Mouse (Mus musculus) hindbrain, embryonic 15.5 days (tissue): Measurements from ENCODE around the gene Hadhb. TPM values are rescaled to one million over a fixed set of nuclear protein-coding genes. Genes with fewer than 3 reads are reported as not detected.
A peak's percentile ranks its signal among the peaks of the same experiment; 100 is the strongest.

Experiments
- ATAC-seq: fragments of 200-750 bp; cut with Nextera tagmentation; 2 replicates; pipeline ENCODE4 v1.8.0; 2017; ENCODE audit warnings: low read depth, moderate number of reproducible peaks, moderate TSS enrichment; ENCODE audit not compliant: low FRiP score
- H3K27ac ChIP-seq: fragments of 300-500 bp; sonication (generic); replicated peaks from 2 replicates; pipeline ENCODE4 v1.5.1; 2015; ENCODE audit warnings: mild to moderate bottlenecking, inconsistent platforms
- H3K27me3 ChIP-seq: fragments of 300-500 bp; sonication (generic); 2 replicates; pipeline ENCODE4 v1.6.1; 2015; ENCODE audit warnings: control low read depth, inconsistent platforms
- H3K36me3 ChIP-seq: fragments of 300-500 bp; sonication (generic); 2 replicates; pipeline ENCODE4 v1.6.1; 2015; ENCODE audit warnings: control low read depth, inconsistent platforms
- H3K4me1 ChIP-seq: fragments of 300-500 bp; sonication (generic); replicated peaks from 2 replicates; pipeline ENCODE4 v1.6.1; 2015; ENCODE audit warnings: control low read depth, inconsistent platforms
- H3K4me2 ChIP-seq: fragments of 300-500 bp; sonication (generic); 2 replicates; pipeline ENCODE4 v1.6.1; 2015; ENCODE audit warnings: moderate library complexity, mild to moderate bottlenecking, inconsistent platforms
- H3K4me3 ChIP-seq: fragments of 300-500 bp; sonication (generic); 2 replicates; pipeline ENCODE4 v1.5.1; 2015; ENCODE audit warnings: mild to moderate bottlenecking, inconsistent platforms
- H3K9ac ChIP-seq: fragments of 300-500 bp; sonication (generic); 2 replicates; pipeline ENCODE4 v1.6.1; 2015; ENCODE audit warnings: inconsistent platforms
- H3K9me3 ChIP-seq: fragments of 300-500 bp; sonication (generic); 2 replicates; pipeline ENCODE4 v1.6.1; 2016; ENCODE audit warnings: control low read depth, inconsistent platforms
- WGBS: fragments of 180-500 bp; shearing (Covaris S2); methylation state at CpG from one replicate; pipeline ENCODE4 v1.1.7; 2015; 5-methylcytosine and 5-hydroxymethylcytosine counted together
- polyA plus RNA-seq: library from polyadenylated mRNA; unstranded; fragments of >200 nt; fragmentation: Nextera tagmentation; extraction: Ambion mirVana; gene quantifications from 2 replicates; pipeline ENCODE4 v1.2.1, GENCODE M21; 2015

Hadhb gene
- 56.5 and 63.8 TPM in 2 replicates for polyA plus RNA-seq

DNA sequence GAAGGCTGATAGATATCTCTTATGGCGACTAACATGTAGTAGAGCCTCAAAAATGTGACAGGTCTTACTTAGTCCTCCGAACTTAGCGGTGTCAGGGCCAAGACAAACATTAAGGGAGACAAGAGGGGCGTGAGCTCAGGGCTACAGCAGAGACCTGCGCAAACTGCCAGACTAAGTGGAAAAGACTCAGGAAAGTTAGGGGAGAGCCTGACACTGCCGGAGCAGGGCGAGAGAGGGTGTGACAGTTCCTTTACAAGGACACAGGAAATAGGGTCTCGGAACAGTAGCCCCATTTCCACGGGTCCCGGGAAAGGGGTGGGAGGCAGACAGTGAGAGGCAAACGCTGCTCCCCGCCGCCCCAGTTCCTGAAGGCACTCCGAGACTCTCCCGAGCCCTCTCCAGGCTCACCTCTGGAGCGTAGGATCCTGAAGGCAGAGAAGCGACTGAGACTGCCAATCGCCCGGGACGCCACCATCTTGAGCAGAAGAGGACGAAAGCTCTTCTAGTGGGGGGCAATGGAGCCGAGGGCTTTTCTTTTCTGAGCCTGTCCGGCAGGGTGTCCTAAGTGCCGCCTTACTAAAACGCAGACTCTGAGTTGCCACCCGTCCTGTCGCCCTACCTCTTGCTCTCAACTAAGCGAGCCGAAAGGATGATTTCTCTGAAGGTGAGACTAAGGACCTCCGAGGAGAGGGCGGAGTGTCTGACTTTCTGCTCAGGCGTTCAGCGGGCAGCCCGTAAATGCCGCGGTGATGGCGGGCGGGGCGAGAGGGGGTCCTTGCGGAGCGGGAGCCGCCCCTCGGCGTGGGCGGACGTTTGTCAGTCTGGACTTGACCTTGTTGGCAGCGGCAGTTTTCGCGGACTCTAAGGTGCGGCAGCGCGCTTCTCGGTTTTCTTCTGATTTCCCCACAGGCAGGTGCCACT lies at the start of gene Hadhb, which contains the start of gene Hadha:
Hadhb (plus strand) TSS at position 775 of the 921 bp plus-strand sequence.
Hadha (minus strand) TSS at position 689 of the 921 bp plus-strand sequence.
- H3K9me3 ChIP-seq: no peaks in the 10 kb centered on the region
- H3K9ac ChIP-seq: peak within 1 kb of the TSS; percentile 92
- peak; percentile 91 for ATAC-seq
- H3K27ac ChIP-seq: peak within 1 kb of the TSS; percentile 93
- under 1% methylated on average over 53 of the region's 53 CpGs for WGBS
- H3K4me3 ChIP-seq: peak within 1 kb of the TSS; percentile 93
- peak within 1 kb of the TSS; percentile 77 for H3K4me2 ChIP-seq
- H3K27me3 ChIP-seq: no peaks in the 10 kb centered on the region
- H3K36me3 ChIP-seq: no peaks in the 10 kb centered on the region
- peaks cover 30% of the 10 kb centered on the region for H3K4me1 ChIP-seq

DNA sequence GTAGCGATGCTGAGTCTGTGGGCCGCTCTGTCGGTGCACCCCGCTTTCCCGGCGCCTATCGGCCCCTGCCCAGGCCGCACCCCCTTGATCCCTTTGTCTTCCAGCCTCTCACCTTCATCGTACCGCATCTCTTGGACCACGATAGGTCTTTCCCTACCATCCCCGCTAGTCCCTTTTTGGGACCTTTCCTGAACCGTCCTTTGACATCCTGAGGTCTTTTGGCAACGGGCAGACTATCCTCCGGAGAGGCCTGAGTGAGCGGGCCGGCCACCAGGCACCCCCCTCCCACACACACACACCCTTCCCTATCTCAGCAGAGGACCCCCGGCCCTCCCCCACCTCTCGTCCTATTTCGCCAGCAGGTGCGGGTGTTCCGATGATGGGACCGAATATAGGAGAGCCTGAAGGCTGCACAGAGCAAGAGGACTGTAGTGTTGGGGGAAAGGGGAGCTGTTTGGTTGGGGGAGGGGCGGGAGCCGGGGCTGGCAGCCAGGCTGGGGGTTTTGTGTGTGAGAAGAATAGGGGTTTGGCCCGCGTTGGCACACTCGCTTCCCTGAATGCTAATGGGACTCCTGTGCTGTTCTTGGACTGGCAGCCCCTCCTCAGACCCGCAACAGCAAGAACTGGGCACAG lies 49.3 kb upstream of the Hadhb start, which contains the start of gene 3110082J24Rik:
3110082J24Rik (minus strand) TSS at position 419 of the 633 bp plus-strand sequence.
- Histone ChIP-seq H3K4me1 (peaks cover 55% of the 10 kb centered on the region), H3K27me3 (no peaks in the 10 kb centered on the region), H3K36me3 (no peaks in the 10 kb centered on the region), H3K27ac (peak within 1 kb of the TSS; percentile 82), H3K9ac (peak within 1 kb of the TSS; percentile 73), H3K9me3 (no peaks in the 10 kb centered on the region), H3K4me2 (peak within 1 kb of the TSS; percentile 98), H3K4me3 (peak within 1 kb of the TSS; percentile 65)
- peak; percentile 47; the same call in 1 of the 2 replicates for ATAC-seq
- WGBS: 0% methylated on average over 29 of the region's 29 CpGs

DNA sequence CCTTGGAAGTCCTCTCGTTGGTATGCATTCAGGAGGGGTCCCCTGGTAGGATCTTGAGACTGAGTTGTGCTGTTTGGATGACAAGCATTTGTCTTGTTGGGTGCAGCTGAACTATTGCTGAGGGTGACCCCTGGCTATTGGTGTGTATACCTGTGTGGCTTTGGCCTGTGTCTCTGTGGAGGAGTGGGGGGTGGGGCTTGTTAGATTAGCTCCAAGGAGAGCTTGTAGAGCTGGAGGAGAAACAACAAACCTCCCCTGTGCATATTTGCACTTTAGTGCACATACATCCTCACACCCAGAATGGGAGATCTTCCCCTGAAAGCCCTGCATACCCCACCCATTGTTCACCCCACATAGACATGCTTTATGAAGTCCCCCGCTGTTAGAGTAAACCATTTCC lies 48.3 kb upstream of the Hadhb start:
- peaks cover 64% of the 10 kb centered on the region for H3K4me1 ChIP-seq
- no peaks in the 10 kb centered on the region for H3K36me3 ChIP-seq
- H3K4me3 ChIP-seq: peak overlapping the region; percentile 65
- H3K9me3 ChIP-seq: no peaks in the 10 kb centered on the region
- H3K4me2 ChIP-seq: peak overlapping the region; percentile 98
- WGBS: 6% methylated on average over 2 of the region's 2 CpGs
- no peaks in the 10 kb centered on the region for H3K27me3 ChIP-seq
- ATAC-seq: no peak
- H3K27ac ChIP-seq: peak overlapping the region; percentile 82
- H3K9ac ChIP-seq: peak overlapping the region; percentile 73

DNA sequence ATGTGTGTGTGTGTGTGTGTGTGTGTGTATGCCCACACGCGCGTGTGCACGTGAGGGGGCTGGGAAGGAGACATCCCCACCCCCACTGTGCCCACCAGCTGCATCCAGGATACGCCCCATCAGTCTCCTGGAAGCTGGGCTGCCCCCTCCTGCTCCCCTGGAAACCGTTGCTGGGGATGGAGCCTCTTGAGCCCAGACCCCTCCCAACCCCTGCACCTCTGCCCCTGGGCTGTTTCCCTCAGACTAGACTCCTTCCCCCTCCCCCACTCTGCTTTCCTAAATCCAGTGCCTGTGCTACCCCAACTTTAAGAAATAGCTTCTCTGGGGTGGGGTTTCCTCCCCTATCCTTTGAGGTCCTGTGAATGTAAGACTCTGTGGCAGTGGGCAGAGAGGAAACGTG lies 47.9 kb upstream of the Hadhb start:
- H3K27me3 ChIP-seq: no peaks in the 10 kb centered on the region
- peak overlapping the region; percentile 82 for H3K27ac ChIP-seq
- peak; percentile 32; the same call in 1 of the 2 replicates for ATAC-seq
- H3K4me3 ChIP-seq: peak overlapping the region; percentile 65
- no peaks in the 10 kb centered on the region for H3K9me3 ChIP-seq
- H3K4me1 ChIP-seq: peaks cover 66% of the 10 kb centered on the region
- H3K4me2 ChIP-seq: peak overlapping the region; percentile 98
- no peak overlapping the region for H3K9ac ChIP-seq
- H3K36me3 ChIP-seq: no peaks in the 10 kb centered on the region
- under 1% methylated on average over 7 of the region's 7 CpGs for WGBS

DNA sequence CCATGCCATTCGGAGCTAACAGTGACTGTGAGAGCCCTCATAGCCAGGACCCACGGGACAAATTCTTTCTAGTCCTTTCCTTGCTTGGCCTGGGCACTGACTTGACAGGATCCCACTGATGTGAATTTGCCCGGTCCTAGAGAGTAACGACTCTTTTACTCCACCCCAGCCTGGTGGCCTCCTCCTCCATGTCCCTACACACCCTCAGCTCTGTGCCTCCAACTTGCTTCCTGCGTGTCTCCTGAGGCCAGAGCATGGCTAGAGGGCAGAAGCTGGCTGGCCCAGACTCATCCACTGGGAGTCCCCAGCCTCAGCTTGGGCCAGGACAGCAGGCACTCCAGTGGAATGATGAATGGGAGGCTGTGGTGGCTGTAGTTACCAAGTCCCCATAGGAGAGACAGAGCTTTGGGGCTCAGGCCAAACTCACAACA lies 47.4 kb upstream of the Hadhb start:
- peak overlapping the region; percentile 98 for H3K4me2 ChIP-seq
- H3K4me3 ChIP-seq: peak overlapping the region; percentile 65; the same call in 1 of the 2 replicates
- H3K9ac ChIP-seq: no peak overlapping the region
- WGBS: 5% methylated on average over 5 of the region's 5 CpGs
- H3K27me3 ChIP-seq: 0 out of 2 replicates have a peak, but pooled peaks cover 4% of the 10 kb centered on the region
- peak overlapping the region; percentile 82 for H3K27ac ChIP-seq
- H3K4me1 ChIP-seq: peaks cover 66% of the 10 kb centered on the region
- H3K9me3 ChIP-seq: no peaks in the 10 kb centered on the region
- peak; percentile 20 for ATAC-seq
- H3K36me3 ChIP-seq: no peaks in the 10 kb centered on the region

DNA sequence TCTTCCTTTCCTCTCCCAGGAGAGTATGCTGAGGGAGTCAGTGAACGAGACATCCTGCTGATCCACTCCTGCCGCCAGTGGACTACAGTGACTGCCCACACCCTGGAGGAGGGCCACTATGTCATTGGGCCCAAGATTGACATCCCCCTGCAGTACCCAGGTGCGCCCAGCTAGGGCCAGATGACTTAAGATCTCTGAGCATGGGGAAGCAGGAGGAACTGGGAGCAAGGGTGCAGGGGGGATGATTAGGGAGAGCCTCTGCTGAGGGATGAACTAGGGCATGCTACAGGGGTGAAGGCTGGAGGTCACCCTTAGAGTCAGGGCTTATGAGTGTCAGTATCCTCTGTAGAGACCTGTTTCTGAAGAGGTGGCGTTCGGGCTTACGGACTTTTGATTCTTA lies 46.8 kb upstream of the Hadhb start:
- 53% methylated on average over 6 of the region's 6 CpGs for WGBS
- no peak overlapping the region for H3K4me3 ChIP-seq
- peaks cover 66% of the 10 kb centered on the region for H3K4me1 ChIP-seq
- H3K36me3 ChIP-seq: no peaks in the 10 kb centered on the region
- H3K4me2 ChIP-seq: peak overlapping the region; percentile 98
- H3K27ac ChIP-seq: peak overlapping the region; percentile 82
- H3K9me3 ChIP-seq: no peaks in the 10 kb centered on the region
- no peak for ATAC-seq
- H3K9ac ChIP-seq: no peak overlapping the region
- H3K27me3 ChIP-seq: 0 out of 2 replicates have a peak, but pooled peaks cover 7% of the 10 kb centered on the region

DNA sequence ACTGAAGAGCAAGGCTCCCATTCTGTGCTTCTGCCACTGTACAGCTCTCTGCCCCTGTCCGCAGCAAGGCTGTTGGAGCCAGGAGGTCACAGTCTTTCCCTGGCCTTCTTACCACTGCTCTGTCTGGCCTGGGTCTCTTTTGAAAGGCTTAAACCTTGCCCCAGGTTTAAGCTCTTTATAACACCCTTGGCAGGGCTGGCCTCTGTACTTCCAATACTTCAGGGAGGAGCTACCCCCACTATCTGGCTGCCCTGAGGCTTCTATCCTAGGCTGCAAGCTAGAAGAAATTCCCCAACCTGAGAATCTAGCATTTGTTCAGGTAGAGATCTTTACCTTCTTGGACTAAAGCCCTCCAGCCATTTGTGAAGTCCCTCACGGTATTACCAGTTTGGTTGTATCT lies 45.1 kb upstream of the Hadhb start:
- Histone ChIP-seq H3K27me3 (0 out of 2 replicates have a peak, but pooled peaks cover 7% of the 10 kb centered on the region), H3K9ac (no peak overlapping the region), H3K4me2 (no peak overlapping the region; the same call in 1 of the 2 replicates), H3K4me1 (peaks cover 77% of the 10 kb centered on the region), H3K27ac (no peak overlapping the region), H3K9me3 (no peaks in the 10 kb centered on the region), H3K36me3 (no peaks in the 10 kb centered on the region), H3K4me3 (no peak overlapping the region)
- 29% methylated on average over 2 of the region's 2 CpGs for WGBS
- ATAC-seq: no peak

DNA sequence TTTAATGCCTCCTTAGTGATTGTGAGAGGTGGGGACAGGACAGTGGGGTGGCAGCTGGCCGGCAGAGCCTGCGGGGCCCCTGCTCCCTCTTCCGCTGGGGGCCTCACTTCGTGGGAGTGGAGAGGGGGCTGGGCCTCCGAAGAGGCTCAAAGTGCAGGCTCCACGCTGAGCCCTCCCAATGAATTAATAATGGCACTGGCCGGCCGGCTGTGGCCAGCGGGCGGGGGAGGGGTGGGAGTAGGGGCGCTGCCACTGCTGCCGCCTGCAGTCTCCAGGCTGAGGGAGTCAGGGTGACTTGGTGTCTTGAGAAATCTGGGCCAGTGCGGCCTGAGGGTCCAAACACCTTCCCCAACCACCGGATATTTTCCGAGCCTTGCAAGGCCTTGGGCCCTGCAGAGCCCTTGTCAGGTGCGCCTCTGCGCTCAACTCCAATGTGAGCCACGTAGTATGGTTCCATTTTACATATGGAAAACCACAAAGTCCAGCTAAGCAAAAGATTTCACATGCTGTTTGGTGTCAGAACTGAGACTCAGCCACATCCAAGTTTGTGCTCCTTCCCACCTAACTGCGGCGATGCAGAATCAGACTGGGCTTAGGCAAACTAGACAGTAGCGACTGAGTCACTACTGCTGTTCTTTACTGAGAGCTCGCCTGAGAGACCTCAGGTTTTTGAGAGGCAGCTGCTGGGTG lies 44.5 kb upstream of the Hadhb start:
- peak overlapping the region; percentile 42 for H3K4me2 ChIP-seq
- H3K9me3 ChIP-seq: no peaks in the 10 kb centered on the region
- no peak for ATAC-seq
- H3K36me3 ChIP-seq: no peaks in the 10 kb centered on the region
- peaks cover 73% of the 10 kb centered on the region for H3K4me1 ChIP-seq
- 8% methylated on average over 22 of the region's 22 CpGs for WGBS
- H3K4me3 ChIP-seq: peak overlapping the region; percentile 15; the same call in 1 of the 2 replicates
- 0 out of 2 replicates have a peak, but pooled peaks cover 7% of the 10 kb centered on the region for H3K27me3 ChIP-seq
- H3K9ac ChIP-seq: peak overlapping the region; percentile 8; the same call in 1 of the 2 replicates
- H3K27ac ChIP-seq: peak overlapping the region; percentile 57

DNA sequence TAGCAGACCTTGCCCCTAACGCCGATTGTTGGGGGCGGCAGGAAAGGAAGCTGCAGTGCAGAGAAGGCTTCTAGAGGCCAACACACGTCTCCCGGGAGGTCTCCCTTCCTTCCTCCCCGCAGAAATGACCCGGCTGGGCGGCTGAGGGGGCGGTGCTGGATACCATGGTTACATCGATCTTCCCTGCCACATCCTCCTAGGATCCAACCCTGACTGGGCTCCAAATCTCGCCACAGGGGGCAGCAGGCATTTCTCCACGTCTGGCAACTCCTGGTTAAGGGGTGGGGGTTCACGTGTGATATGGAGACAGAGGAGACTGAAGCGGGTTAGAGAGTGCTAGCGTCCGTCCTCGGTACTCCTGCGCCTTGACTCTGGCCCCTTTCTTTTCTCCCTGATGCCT lies 43.9 kb upstream of the Hadhb start:
- WGBS: 1% methylated on average over 18 of the region's 18 CpGs
- H3K4me3 ChIP-seq: peak overlapping the region; percentile 15; the same call in 1 of the 2 replicates
- H3K9me3 ChIP-seq: no peaks in the 10 kb centered on the region
- H3K4me1 ChIP-seq: peaks cover 67% of the 10 kb centered on the region
- 0 out of 2 replicates have a peak, but pooled peaks cover 7% of the 10 kb centered on the region for H3K27me3 ChIP-seq
- peak overlapping the region; percentile 57 for H3K27ac ChIP-seq
- ATAC-seq: 0 out of 2 replicates have a peak, but pooled peaks have one; percentile 3
- H3K36me3 ChIP-seq: no peaks in the 10 kb centered on the region
- peak overlapping the region; percentile 8; the same call in 1 of the 2 replicates for H3K9ac ChIP-seq
- H3K4me2 ChIP-seq: peak overlapping the region; percentile 42

DNA sequence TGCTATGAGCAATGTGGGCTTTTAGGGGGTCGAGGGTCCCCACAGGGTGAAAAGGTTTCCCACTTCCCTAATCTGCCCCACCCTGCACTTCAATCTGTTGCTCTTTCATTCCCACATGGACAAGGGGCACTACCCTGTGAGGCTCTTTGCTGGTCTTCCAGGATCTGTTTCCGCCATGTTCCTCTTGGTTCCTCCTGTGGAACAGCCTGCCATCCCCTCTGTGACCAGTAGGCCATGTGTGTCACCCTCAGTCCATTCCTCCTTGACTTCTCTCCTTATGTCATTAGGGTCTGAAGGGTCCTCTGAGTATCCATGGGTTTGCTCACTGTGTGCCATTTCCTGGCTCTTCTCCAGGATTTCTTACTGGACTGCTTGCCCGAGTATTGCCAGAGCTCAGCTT lies 43.3 kb upstream of the Hadhb start:
- no peak overlapping the region for H3K9ac ChIP-seq
- H3K36me3 ChIP-seq: peaks cover 2% of the 10 kb centered on the region; the same call in 1 of the 2 replicates
- no peaks in the 10 kb centered on the region for H3K9me3 ChIP-seq
- ATAC-seq: no peak
- no peak overlapping the region for H3K4me3 ChIP-seq
- no peak overlapping the region for H3K4me2 ChIP-seq
- H3K4me1 ChIP-seq: peaks cover 60% of the 10 kb centered on the region
- H3K27me3 ChIP-seq: 0 out of 2 replicates have a peak, but pooled peaks cover 7% of the 10 kb centered on the region
- H3K27ac ChIP-seq: peak overlapping the region; percentile 53; the same call in 1 of the 2 replicates
- 66% methylated on average over 3 of the region's 3 CpGs for WGBS

DNA sequence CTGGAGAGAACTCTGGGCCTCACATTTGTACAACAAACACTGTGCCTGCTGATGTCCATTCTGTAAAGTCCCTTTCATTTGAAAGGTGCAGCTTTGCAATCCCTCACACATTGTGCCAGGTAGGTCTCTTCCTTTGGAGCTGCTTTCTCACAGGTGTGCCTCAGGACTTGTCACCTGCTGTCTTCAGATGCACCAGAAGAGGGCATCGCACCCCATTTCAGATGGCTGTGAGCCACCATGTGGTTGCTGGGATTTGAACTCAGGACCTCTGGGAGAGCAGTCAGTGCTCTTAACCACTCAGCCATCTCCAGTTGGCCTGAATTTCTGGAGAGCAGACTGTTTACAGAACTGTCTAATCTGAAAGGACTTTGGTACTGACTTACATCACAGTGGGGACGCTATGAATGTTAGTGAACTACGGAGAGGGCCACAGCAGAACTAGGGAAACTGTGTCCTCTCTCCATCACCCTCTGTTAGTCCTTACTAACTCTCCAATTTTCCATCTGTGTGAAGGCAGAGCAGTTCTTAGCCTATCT lies 42.4 kb upstream of the Hadhb start:
- H3K9ac ChIP-seq: no peak overlapping the region
- peaks cover 7% of the 10 kb centered on the region; the same call in 1 of the 2 replicates for H3K36me3 ChIP-seq
- no peak overlapping the region for H3K4me3 ChIP-seq
- no peak overlapping the region for H3K4me2 ChIP-seq
- 0 out of 2 replicates have a peak, but pooled peaks cover 7% of the 10 kb centered on the region for H3K27me3 ChIP-seq
- H3K9me3 ChIP-seq: no peaks in the 10 kb centered on the region
- 81% methylated on average over 3 of the region's 3 CpGs for WGBS
- no peak overlapping the region for H3K27ac ChIP-seq
- no peak for ATAC-seq
- peaks cover 52% of the 10 kb centered on the region for H3K4me1 ChIP-seq
